In the genomic region with DNA sequence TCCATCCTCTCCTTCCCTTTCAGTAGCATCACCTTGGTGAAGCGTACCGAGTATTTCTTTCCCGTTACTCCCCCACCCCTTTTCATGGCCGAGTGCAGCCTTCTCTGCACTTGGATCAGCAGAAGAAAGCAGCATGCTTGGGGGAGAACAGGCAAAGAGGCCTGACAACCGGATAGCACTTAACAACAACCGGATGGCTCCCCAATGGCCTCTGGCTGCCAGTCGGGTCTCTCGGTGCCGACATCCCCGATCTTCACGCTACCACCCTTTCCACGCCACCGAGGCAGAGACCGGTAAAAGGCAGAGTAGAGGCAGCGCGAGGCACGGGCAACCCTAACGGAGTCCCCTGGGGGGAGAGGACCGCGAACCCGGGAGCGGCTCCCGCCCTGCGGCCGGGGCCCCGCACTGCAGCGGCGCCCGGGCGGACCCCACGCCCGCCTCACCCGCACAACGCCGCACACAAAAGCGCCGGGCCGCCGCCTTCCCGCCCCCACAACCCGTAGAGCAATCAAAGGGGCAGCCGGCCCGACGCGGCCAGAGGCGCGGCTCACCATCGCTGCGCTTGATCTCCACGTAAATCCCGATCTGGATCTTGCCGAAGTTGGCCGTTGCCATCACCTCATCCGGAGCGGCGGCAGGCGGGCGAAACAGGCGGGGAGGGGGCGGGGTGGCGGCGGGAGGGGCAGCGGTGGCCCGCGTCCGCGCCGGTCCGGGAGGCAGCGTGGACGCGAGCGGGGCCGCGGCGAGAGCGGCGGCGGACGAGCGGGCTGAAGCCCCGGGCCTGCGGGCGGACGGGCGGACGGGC, we compare ENCODE assay signal across 8 mouse cellular contexts. TPM values are rescaled to one million over a fixed set of nuclear protein-coding genes. Genes with fewer than 3 reads are reported as not detected.
DNase-seq lines count a peak whose midpoint lies in the region; ATAC-seq and TF ChIP-seq lines count a peak whose summit lies in the region.

A gene (minus strand): TSS at position 666 of the 805 bp plus-strand sequence.

- intact Hi-C loops in gastrocnemius, adult 2 months (cut with DNase I), result loop anchor here (2.0 to 10.0 kb wide), 2 partner anchors 75 to 1133 kb away; a partner anchor contains a TSS

- H3K9me3 ChIP-seq in hindbrain, postnatal 0 days (ENCODE audit: low read length), result no peaks in the 10 kb centered on the region
- 0 out of 2 replicates have a peak, but pooled peaks cover 3% of the 10 kb centered on the region for H3K9me3 ChIP-seq in megakaryocyte, embryonic 14.5 days

- under 1% methylated on average over 74 of the region's 87 CpGs for WGBS in hindbrain, postnatal 0 days

- peak; percentile 66 for DNase-seq in R1 (ENCODE audit: low read depth, low spot score)
- peak; percentile 41 to 57 for DNase-seq in cerebellum, postnatal 4 days (ENCODE audit: low spot score in 2 of 2)
- DNase-seq in gastrocnemius, adult 2 months, result peak; percentile 60
- peak; percentile 72 for DNase-seq in hindbrain, postnatal 0 days (ENCODE audit: low spot score)
- peak; percentile 19 to 46 for DNase-seq in left cerebral cortex, adult 9 months (ENCODE audit: low spot score in 2 of 2)
- DNase-seq in right cerebral cortex, postnatal 14 days, result peak; percentile 47
- peak; percentile 39 for DNase-seq in urinary bladder, postnatal 25 days (ENCODE audit: low spot score)

- peak within 1 kb of the TSS; percentile 90 for H3K9ac ChIP-seq in hindbrain, postnatal 0 days (replicated peaks; ENCODE audit: low read length)

- peak; percentile 22; the same call in 1 of the 2 replicates for TF ChIP-seq CTCF in gastrocnemius, adult 2 months (IDR thresholded peaks at IDR 0.05)
- TF ChIP-seq CTCF in hindbrain, postnatal 0 days (IDR thresholded peaks at IDR 0.05; ENCODE audit: low read depth), result no peak

- H3K36me3 ChIP-seq in hindbrain, postnatal 0 days (ENCODE audit: insufficient read depth, low read length), result no peaks in the 10 kb centered on the region
- peaks cover 39% of the 10 kb centered on the region for H3K36me3 ChIP-seq in megakaryocyte, embryonic 14.5 days (replicated peaks; ENCODE audit: low read length)

- peak within 1 kb of the TSS; percentile 96 for H3K4me3 ChIP-seq in gastrocnemius, adult 2 months
- peak within 1 kb of the TSS; percentile 83 for H3K4me3 ChIP-seq in hindbrain, postnatal 0 days (ENCODE audit: low read length)
- H3K4me3 ChIP-seq in megakaryocyte, embryonic 14.5 days (replicated peaks), result peak within 1 kb of the TSS; percentile 98

- 0 out of 2 replicates have a peak, but pooled peaks cover 3% of the 10 kb centered on the region for H3K4me1 ChIP-seq in hindbrain, postnatal 0 days (ENCODE audit: insufficient read depth, low read length)
- peaks cover 70% of the 10 kb centered on the region for H3K4me1 ChIP-seq in megakaryocyte, embryonic 14.5 days

- peak within 1 kb of the TSS; percentile 94 for H3K27ac ChIP-seq in gastrocnemius, adult 2 months
- peak within 1 kb of the TSS; percentile 92 for H3K27ac ChIP-seq in hindbrain, postnatal 0 days

- no peaks in the 10 kb centered on the region for H3K27me3 ChIP-seq in hindbrain, postnatal 0 days (ENCODE audit: insufficient read depth, low read length)
- no peaks in the 10 kb centered on the region for H3K27me3 ChIP-seq in megakaryocyte, embryonic 14.5 days (replicated peaks)

- peak within 1 kb of the TSS; percentile 68 for H3K4me2 ChIP-seq in hindbrain, postnatal 0 days (ENCODE audit: low read depth, low read length)

- peak; percentile 75 for ATAC-seq in hindbrain, postnatal 0 days

RNA-seq across cellular contexts. Expression of the gene that starts here (rescaled TPM):
- total RNA-seq in gastrocnemius, adult 2 months (2021), result 10 to 100 TPM; 20.4 to 30.3 TPM
- total RNA-seq in hindbrain, postnatal 0 days (2014; rRNA removed), result 23.7 and 29.9 TPM in 2 replicates
- 81.2 and 102 TPM in 2 replicates for polyA plus RNA-seq in hindbrain, postnatal 0 days (2015; fragmentation: Nextera tagmentation; extraction: Ambion mirVana)
- 27.9 TPM in 1 of 2 replicates, not detected in the other for polyA plus RNA-seq in megakaryocyte, embryonic 14.5 days (2012; ENCODE audit: insufficient read depth, low replicate concordance)

Comparison
In these comparisons a context has a peak if more than half of its experiments do, and no peak if none do; other contexts are left out.
1. Peak in every context shown above with its lines: DNase-seq, ATAC-seq, H3K4me3 ChIP-seq and H3K27ac ChIP-seq.